Mouse (Mus musculus) hindbrain, embryonic 14.5 days (tissue): Measurements from ENCODE around the gene Rnaseh2a. TPM values are rescaled to one million over a fixed set of nuclear protein-coding genes. Genes with fewer than 3 reads are reported as not detected.

Source experiments
- ATAC-seq: fragments of 200-750 bp; cut with Nextera tagmentation; 2 replicates; pipeline ENCODE4 v1.8.0; 2017; ENCODE audit warnings: moderate number of reproducible peaks, mild to moderate bottlenecking, moderate TSS enrichment, moderate library complexity; ENCODE audit not compliant: low FRiP score
- DNase-seq: peaks from one replicate; pipeline ENCODE4 v3.0.0-alpha.2; 2015; ENCODE audit warnings: low spot score
- H3K27ac ChIP-seq: fragments of 300-500 bp; sonication (generic); 2 replicates; pipeline ENCODE4 v1.5.1; 2014; ENCODE audit warnings: mild to moderate bottlenecking, moderate library complexity
- H3K27me3 ChIP-seq: fragments of 300-500 bp; sonication (generic); 2 replicates; pipeline ENCODE4 v1.6.1; 2014; ENCODE audit warnings: mild to moderate bottlenecking, low read length, mixed read lengths; ENCODE audit not compliant: control insufficient read depth, insufficient read depth
- H3K36me3 ChIP-seq: fragments of 300-500 bp; sonication (generic); replicated peaks from 2 replicates; pipeline ENCODE4 v1.6.1; 2014; ENCODE audit not compliant: control insufficient read depth, insufficient read depth
- H3K4me1 ChIP-seq: fragments of 300-500 bp; sonication (generic); replicated peaks from 2 replicates; pipeline ENCODE4 v1.6.1; 2014; ENCODE audit warnings: antibody characterized with exemption, low read length, mixed read lengths; ENCODE audit not compliant: control insufficient read depth, insufficient read depth
- H3K4me2 ChIP-seq: fragments of 300-500 bp; sonication (generic); replicated peaks from 2 replicates; pipeline ENCODE4 v1.6.1; 2014; ENCODE audit warnings: mild to moderate bottlenecking, moderate library complexity
- H3K4me3 ChIP-seq: fragments of 300-500 bp; sonication (generic); replicated peaks from 2 replicates; pipeline ENCODE4 v1.5.1; 2014; ENCODE audit warnings: mild to moderate bottlenecking, low read length
- H3K9ac ChIP-seq: fragments of 300-500 bp; sonication (generic); 2 replicates; pipeline ENCODE4 v1.6.1; 2014
- H3K9me3 ChIP-seq: fragments of 300-500 bp; sonication (generic); 2 replicates; pipeline ENCODE4 v1.6.1; 2016; ENCODE audit warnings: low read length; ENCODE audit not compliant: control insufficient read depth
- WGBS: fragments of 180-500 bp; shearing (Covaris S2); extraction: QIAGEN DNeasy Blood & Tissue Kit; methylation state at CpG from one replicate; pipeline ENCODE4 v1.1.7; 2014; 5-methylcytosine and 5-hydroxymethylcytosine counted together
- polyA plus RNA-seq: library from polyadenylated mRNA; unstranded; fragments of >200 nt; fragmentation: Nextera tagmentation; extraction: Ambion mirVana; gene quantifications from 2 replicates; pipeline ENCODE4 v1.2.1, GENCODE M21; 2014

The Rnaseh2a gene
- 47.8 and 48.4 TPM in 2 replicates for polyA plus RNA-seq

- H3K4me1 ChIP-seq, result peaks cover 28% of the 10 kb centered on the region
- H3K4me3 ChIP-seq, result peak within 1 kb of the TSS; percentile 60
- H3K9ac ChIP-seq, result peak within 1 kb of the TSS; percentile 93
- peaks cover 38% of the 10 kb centered on the region for H3K36me3 ChIP-seq
- no peaks in the 10 kb centered on the region for H3K27me3 ChIP-seq
- ATAC-seq (peak; percentile 83), DNase-seq (peak; percentile 85)
- WGBS, result under 1% methylated on average over 56 of the region's 56 CpGs
- peak within 1 kb of the TSS; percentile 90 for H3K4me2 ChIP-seq
- H3K9me3 ChIP-seq, result no peaks in the 10 kb centered on the region
- H3K27ac ChIP-seq, result peak within 1 kb of the TSS; percentile 73
Observed at GRCm38 (mm10) chr8:84969241-84970134, at the start of gene Rnaseh2a, which contains the start of the genes Gm49661 and Prdx2. Rnaseh2a (minus strand) TSS chr8:84969767. Gm49661 (minus strand) TSS chr8:84969433. Prdx2 (plus strand) TSS chr8:84969587.

- H3K9ac ChIP-seq, result no peak overlapping the region
- peaks cover 8% of the 10 kb centered on the region for H3K27me3 ChIP-seq
- H3K4me3 ChIP-seq, result no peak overlapping the region
- 49% methylated on average over 5 of the region's 5 CpGs for WGBS
- DNase-seq, result no peak
- H3K4me1 ChIP-seq, result no peaks in the 10 kb centered on the region
- H3K36me3 ChIP-seq, result peaks cover 48% of the 10 kb centered on the region
- no peak overlapping the region for H3K27ac ChIP-seq
- H3K9me3 ChIP-seq, result no peaks in the 10 kb centered on the region
- H3K4me2 ChIP-seq, result no peak overlapping the region
- ATAC-seq, result no peak
Observed at GRCm38 (mm10) chr8:85017209-85017608, 47.6 kb upstream of the Rnaseh2a start.

GRCm38 (mm10) chr8:85016724-85017123 is 47.2 kb upstream of the Rnaseh2a start:
- H3K27me3 ChIP-seq, result peaks cover 10% of the 10 kb centered on the region
- DNase-seq, result no peak
- peaks cover 43% of the 10 kb centered on the region for H3K36me3 ChIP-seq
- no peak for ATAC-seq
- H3K9me3 ChIP-seq, result no peaks in the 10 kb centered on the region
- H3K27ac ChIP-seq, result no peak overlapping the region
- no peak overlapping the region for H3K4me3 ChIP-seq
- WGBS, result 68% methylated on average over 10 of the region's 10 CpGs
- no peaks in the 10 kb centered on the region for H3K4me1 ChIP-seq
- no peak overlapping the region for H3K9ac ChIP-seq
- no peak overlapping the region for H3K4me2 ChIP-seq

GRCm38 (mm10) chr8:85014431-85014830 is 44.9 kb upstream of the Rnaseh2a start, which contains the start of gene Best2:
Best2 (minus strand) TSS chr8:85014531.
- Histone ChIP-seq H3K27ac (no peak within 1 kb of the TSS), H3K36me3 (peaks cover 20% of the 10 kb centered on the region), H3K9me3 (no peaks in the 10 kb centered on the region), H3K4me2 (peak within 1 kb of the TSS; percentile 68), H3K4me1 (no peaks in the 10 kb centered on the region), H3K27me3 (peaks cover 24% of the 10 kb centered on the region), H3K4me3 (peak within 1 kb of the TSS; percentile 28), H3K9ac (peak within 1 kb of the TSS; percentile 53; the same call in 1 of the 2 replicates)
- 60% methylated on average over 2 of the region's 2 CpGs for whole genome bisulfite sequencing
- no peak for ATAC-seq
- DNase-seq, result no peak

GRCm38 (mm10) chr8:85013230-85013840 is 43.8 kb upstream of the Rnaseh2a start:
- Histone ChIP-seq H3K9ac (peak overlapping the region; percentile 53; the same call in 1 of the 2 replicates), H3K4me3 (peak overlapping the region; percentile 28), H3K27ac (no peak overlapping the region), H3K9me3 (no peaks in the 10 kb centered on the region), H3K4me1 (no peaks in the 10 kb centered on the region), H3K36me3 (peaks cover 9% of the 10 kb centered on the region), H3K4me2 (peak overlapping the region; percentile 68), H3K27me3 (peaks cover 31% of the 10 kb centered on the region)
- ATAC-seq (peak; percentile 65), DNase-seq (peak; percentile 81)
- 7% methylated on average over 25 of the region's 26 CpGs for WGBS

GRCm38 (mm10) chr8:85011242-85011641 is 41.7 kb upstream of the Rnaseh2a start:
- Histone ChIP-seq H3K27me3 (peaks cover 40% of the 10 kb centered on the region), H3K36me3 (no peaks in the 10 kb centered on the region), H3K4me3 (no peak overlapping the region), H3K9ac (no peak overlapping the region), H3K27ac (no peak overlapping the region), H3K4me2 (no peak overlapping the region), H3K4me1 (no peaks in the 10 kb centered on the region), H3K9me3 (no peaks in the 10 kb centered on the region)
- DNase-seq (no peak), ATAC-seq (no peak)
- 21% methylated on average over 27 of the region's 28 CpGs for WGBS

- H3K27ac ChIP-seq, result no peak overlapping the region
- peaks cover 32% of the 10 kb centered on the region for H3K27me3 ChIP-seq
Observed at GRCm38 (mm10) chr8:85007686-85008085, 38.1 kb upstream of the Rnaseh2a start.

GRCm38 (mm10) chr8:84997649-84998295 is 28.2 kb upstream of the Rnaseh2a start:
- Histone ChIP-seq H3K4me1 (no peaks in the 10 kb centered on the region; the same call in 1 of the 2 replicates), H3K4me2 (peak overlapping the region; percentile 1; the same call in 1 of the 2 replicates), H3K27ac (no peak overlapping the region), H3K36me3 (peaks cover 15% of the 10 kb centered on the region), H3K9ac (peak overlapping the region; percentile 28; the same call in 1 of the 2 replicates), H3K27me3 (no peaks in the 10 kb centered on the region; the same call in 1 of the 2 replicates), H3K9me3 (no peaks in the 10 kb centered on the region), H3K4me3 (no peak overlapping the region)
- ATAC-seq (peak; percentile 61), DNase-seq (peak; percentile 85)
- WGBS, result 3% methylated on average over 19 of the region's 19 CpGs

More at GRCm38 (mm10) chr8:85007686-85008085, 38.1 kb upstream of the Rnaseh2a start:
- H3K9me3 ChIP-seq, result no peaks in the 10 kb centered on the region
- 19% methylated on average over 25 of the region's 25 CpGs for WGBS
- no peak overlapping the region for H3K4me2 ChIP-seq
- no peaks in the 10 kb centered on the region for H3K4me1 ChIP-seq
- ATAC-seq (no peak), DNase-seq (no peak)
- no peak overlapping the region for H3K4me3 ChIP-seq
- H3K9ac ChIP-seq, result no peak overlapping the region
- H3K36me3 ChIP-seq, result peaks cover 6% of the 10 kb centered on the region
